Mouse (Mus musculus) kidney, postnatal 0 days (tissue): ENCODE results near the gene Apoa1. TPM values are rescaled to one million over a fixed set of nuclear protein-coding genes. Genes with fewer than 3 reads are reported as not detected.

Source experiments
- ATAC-seq: fragments of 200-750 bp; cut with Nextera tagmentation; replicated peaks from 2 replicates; pipeline ENCODE4 v1.8.0; 2017; ENCODE audit warnings: low read depth, moderate number of reproducible peaks, moderate TSS enrichment, moderate library complexity; ENCODE audit not compliant: low FRiP score
- DNase-seq: peaks from one replicate; pipeline ENCODE4 v3.0.0-alpha.2; 2016; ENCODE audit warnings: low spot score
- H3K27ac ChIP-seq: fragments of 300-500 bp; sonication (generic); 2 replicates; pipeline ENCODE4 v1.5.1; 2014; ENCODE audit warnings: mild to moderate bottlenecking
- H3K27me3 ChIP-seq: fragments of 300-500 bp; sonication (generic); 2 replicates; pipeline ENCODE4 v1.6.1; 2014; ENCODE audit warnings: low read length, mixed read lengths; ENCODE audit not compliant: insufficient read depth
- H3K36me3 ChIP-seq: fragments of 300-500 bp; sonication (generic); 2 replicates; pipeline ENCODE4 v1.6.1; 2014; ENCODE audit warnings: low read length, mixed read lengths; ENCODE audit not compliant: insufficient read depth
- H3K4me1 ChIP-seq: fragments of 300-500 bp; sonication (generic); replicated peaks from 2 replicates; pipeline ENCODE4 v1.6.1; 2014; ENCODE audit warnings: antibody characterized with exemption, low read length, mixed read lengths; ENCODE audit not compliant: insufficient read depth
- H3K4me2 ChIP-seq: fragments of 300-500 bp; sonication (generic); 2 replicates; pipeline ENCODE4 v1.6.1; 2014; ENCODE audit warnings: mild to moderate bottlenecking, low read length, moderate library complexity, mixed read lengths
- H3K4me3 ChIP-seq: fragments of 300-500 bp; sonication (generic); replicated peaks from 2 replicates; pipeline ENCODE4 v1.5.1; 2014; ENCODE audit warnings: low read depth, low read length
- H3K9ac ChIP-seq: fragments of 300-500 bp; sonication (generic); 2 replicates; pipeline ENCODE4 v1.6.1; 2014; ENCODE audit warnings: low read depth, low read length
- H3K9me3 ChIP-seq: fragments of 300-500 bp; sonication (generic); replicated peaks from 2 replicates; pipeline ENCODE4 v1.6.1; 2016; ENCODE audit warnings: low read length, inconsistent platforms, mixed read lengths
- CTCF ChIP-seq: IDR thresholded peaks from 2 replicates; pipeline ENCODE4 v1.5.1; 2016; ENCODE audit warnings: antibody characterized with exemption, low read depth, mild to moderate bottlenecking, moderate library complexity
- WGBS: fragments of 180-500 bp; shearing (Covaris S2); extraction: QIAGEN DNeasy Blood & Tissue Kit; methylation state at CpG from one replicate; pipeline ENCODE4 v1.1.7; 2014; 5-methylcytosine and 5-hydroxymethylcytosine counted together
- polyA plus RNA-seq: library from polyadenylated mRNA; unstranded; fragments of >200 nt; fragmentation: Nextera tagmentation; extraction: Ambion mirVana; gene quantifications from 2 replicates; pipeline ENCODE4 v1.2.1, GENCODE M21; 2015

Apoa1 gene
- polyA plus RNA-seq, 1 experiment from 2014 or later, result 5.5 TPM

DNA sequence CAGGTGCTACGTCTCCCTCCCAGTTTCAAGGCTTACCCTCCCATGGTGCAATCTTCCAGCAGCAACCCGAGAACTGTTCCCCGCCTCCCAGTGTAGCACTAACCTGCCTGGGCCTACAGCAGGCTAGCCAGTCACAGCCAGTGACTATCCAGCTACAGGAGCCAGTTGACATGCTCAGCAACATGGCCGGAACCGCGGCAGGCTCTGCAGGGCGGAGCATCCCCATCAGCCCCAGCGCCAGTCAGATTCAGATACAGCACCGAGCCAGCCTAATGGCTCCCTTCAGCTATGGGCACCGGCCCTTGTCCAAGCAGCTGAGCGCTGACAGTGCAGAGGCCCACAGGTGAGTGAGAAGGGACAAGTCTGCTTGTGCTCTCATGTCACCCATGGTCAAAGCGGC is 17.9 kb upstream of the Apoa1 start:
- H3K27ac ChIP-seq, result no peak overlapping the region
- peaks cover 38% of the 10 kb centered on the region for H3K36me3 ChIP-seq
- WGBS, result 89% methylated on average over 12 of the region's 12 CpGs
- no peak for TF ChIP-seq CTCF
- no peak overlapping the region for H3K4me2 ChIP-seq
- no peaks in the 10 kb centered on the region for H3K9me3 ChIP-seq
- ATAC-seq (no peak), DNase-seq (no peak)
- H3K9ac ChIP-seq, result no peak overlapping the region
- no peaks in the 10 kb centered on the region for H3K4me1 ChIP-seq
- no peaks in the 10 kb centered on the region for H3K27me3 ChIP-seq
- no peak overlapping the region for H3K4me3 ChIP-seq

DNA sequence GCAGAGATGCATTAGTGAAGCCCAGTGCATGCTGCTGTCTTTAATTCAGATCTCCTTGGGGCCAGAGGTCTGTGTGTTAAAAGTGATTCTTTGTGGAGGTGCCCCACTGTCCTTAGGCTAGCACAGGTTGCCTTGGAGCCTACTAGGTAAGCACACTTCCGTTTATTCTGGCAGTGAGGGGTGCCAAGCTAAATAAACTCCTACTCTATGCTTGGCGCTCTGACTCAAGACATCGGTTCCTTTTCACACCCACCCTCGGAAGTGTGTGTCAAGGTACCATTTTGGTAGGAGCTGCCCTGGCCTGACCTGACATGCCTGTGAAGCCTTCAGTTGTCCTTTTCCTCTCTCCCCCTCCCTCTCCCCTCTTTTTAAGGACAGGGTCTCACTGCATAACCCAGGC is 14.1 kb upstream of the Apoa1 start:
- Histone ChIP-seq H3K36me3 (peaks cover 24% of the 10 kb centered on the region), H3K9ac (no peak overlapping the region), H3K27ac (no peak overlapping the region), H3K4me1 (no peaks in the 10 kb centered on the region), H3K4me2 (no peak overlapping the region), H3K4me3 (no peak overlapping the region), H3K9me3 (no peaks in the 10 kb centered on the region), H3K27me3 (no peaks in the 10 kb centered on the region)
- ATAC-seq (no peak), DNase-seq (no peak)
- WGBS, result 65% methylated on average over 4 of the region's 4 CpGs
- TF ChIP-seq CTCF, result no peak

DNA sequence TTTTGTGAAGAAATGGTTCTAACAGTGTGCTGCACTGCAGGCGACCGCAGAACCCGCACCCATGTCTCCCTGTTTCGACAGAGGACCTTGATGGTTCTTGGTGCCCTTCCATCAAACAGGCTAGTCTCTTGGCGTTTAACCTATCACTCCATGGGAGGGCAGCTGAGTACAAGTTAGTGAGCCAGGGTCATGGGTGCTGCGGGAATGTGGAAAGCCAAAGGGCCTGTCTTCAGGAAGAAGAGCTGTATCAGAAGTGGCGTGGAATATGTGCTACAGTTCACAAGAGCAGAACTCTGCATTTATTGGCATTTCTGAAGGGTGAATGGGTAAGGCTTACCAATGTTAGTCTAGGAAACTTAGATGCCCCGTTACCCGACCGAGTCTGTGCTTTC is 13.4 kb upstream of the Apoa1 start:
- TF ChIP-seq CTCF, result no peak
- WGBS, result 93% methylated on average over 10 of the region's 10 CpGs
- H3K4me3 ChIP-seq, result no peak overlapping the region
- no peak overlapping the region for H3K9ac ChIP-seq
- H3K27ac ChIP-seq, result no peak overlapping the region
- no peaks in the 10 kb centered on the region for H3K27me3 ChIP-seq
- no peaks in the 10 kb centered on the region for H3K9me3 ChIP-seq
- ATAC-seq (no peak), DNase-seq (no peak)
- H3K4me1 ChIP-seq, result no peaks in the 10 kb centered on the region
- H3K4me2 ChIP-seq, result no peak overlapping the region
- H3K36me3 ChIP-seq, result peaks cover 30% of the 10 kb centered on the region

DNA sequence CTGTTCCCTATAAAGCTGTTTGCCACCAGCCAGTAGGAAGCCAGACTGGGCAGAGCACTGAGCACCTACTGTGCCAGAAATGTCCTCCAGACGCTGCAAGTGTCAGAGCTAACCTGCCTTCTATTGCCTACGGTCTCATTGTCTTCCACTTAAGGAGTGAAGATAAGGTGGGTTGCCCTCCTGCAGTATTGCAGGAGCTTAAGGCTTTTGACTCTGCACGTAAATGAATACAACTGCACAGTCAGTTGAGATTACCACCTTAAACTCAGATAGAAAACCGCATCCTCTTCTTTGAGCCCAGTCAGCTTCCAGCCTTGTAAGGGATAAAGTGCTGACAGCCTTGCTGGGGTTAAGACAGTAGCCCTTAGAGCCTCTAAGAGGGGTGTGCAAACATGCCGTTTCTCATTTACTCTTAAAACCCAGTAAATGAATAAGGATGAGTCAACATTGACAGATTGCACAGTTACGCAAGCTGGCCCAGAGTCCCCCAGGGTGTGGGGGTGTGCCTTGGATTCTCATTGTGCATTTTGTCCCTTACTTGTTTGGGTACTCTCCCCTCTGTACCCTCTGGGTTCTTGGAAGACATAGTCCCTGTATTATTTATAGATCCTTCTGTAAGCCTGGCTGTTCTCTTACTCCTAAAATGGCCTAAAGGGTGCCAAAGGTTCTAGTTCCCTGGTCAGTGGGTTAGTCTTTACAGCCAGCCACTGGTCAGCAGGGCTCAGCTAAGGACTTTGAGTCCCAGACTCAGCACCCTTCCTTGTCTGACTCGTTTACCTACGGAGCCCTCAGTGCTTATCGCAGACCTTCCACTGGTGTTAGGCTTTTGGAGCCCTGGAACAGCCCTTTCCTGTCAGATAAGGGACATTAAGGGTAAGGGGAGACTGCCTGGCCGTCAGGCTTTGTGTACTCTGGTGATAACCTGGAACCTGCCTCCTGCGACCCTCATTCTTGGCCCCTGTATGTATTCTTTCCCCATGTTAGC is 12.8 kb upstream of the Apoa1 start:
- no peaks in the 10 kb centered on the region for H3K4me1 ChIP-seq
- H3K27ac ChIP-seq, result no peak overlapping the region
- ATAC-seq, result no peak
- H3K9me3 ChIP-seq, result no peaks in the 10 kb centered on the region
- no peak overlapping the region for H3K4me2 ChIP-seq
- H3K27me3 ChIP-seq, result no peaks in the 10 kb centered on the region
- DNase-seq, result no peak
- 78% methylated on average over 11 of the region's 11 CpGs for WGBS
- H3K36me3 ChIP-seq, result peaks cover 34% of the 10 kb centered on the region
- H3K4me3 ChIP-seq, result no peak overlapping the region
- TF ChIP-seq CTCF, result no peak
- no peak overlapping the region for H3K9ac ChIP-seq

DNA sequence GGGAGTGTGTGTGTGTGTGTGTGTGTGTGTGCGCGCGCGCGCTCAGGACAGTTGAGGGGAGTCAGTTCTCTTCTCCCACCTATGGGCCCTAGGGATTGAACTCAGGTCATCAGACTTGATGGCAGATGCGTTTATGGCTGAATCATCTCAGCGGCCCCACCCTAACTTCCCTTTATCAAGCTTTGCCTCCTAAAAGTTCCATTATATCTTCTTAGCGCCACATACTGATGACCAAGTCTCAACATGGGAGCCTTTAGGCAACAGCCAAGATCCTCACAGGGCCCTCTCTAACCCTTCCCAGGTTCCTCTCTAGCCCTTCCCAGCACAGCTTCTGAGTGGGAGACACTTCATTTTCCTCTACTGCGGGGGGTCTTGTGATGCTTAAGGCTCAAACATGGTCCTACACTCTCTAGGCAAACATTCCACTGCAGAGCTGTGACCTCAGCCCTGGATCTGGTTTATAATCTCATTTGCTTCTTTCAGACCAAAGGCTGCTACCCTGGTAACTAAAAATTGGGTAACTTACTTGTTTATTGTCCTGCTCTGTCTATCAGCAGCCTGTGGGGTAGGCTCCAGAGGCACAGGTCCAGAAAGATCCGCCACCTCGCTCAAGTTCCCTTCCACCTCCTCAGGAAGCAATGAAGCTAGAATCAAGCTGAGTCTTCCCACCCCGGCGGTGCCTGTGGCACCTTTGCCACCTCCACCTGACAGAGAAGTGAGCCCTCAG is 11.5 kb upstream of the Apoa1 start:
- H3K36me3 ChIP-seq, result peaks cover 32% of the 10 kb centered on the region
- no peaks in the 10 kb centered on the region for H3K27me3 ChIP-seq
- ATAC-seq (no peak), DNase-seq (no peak)
- no peaks in the 10 kb centered on the region for H3K4me1 ChIP-seq
- H3K9ac ChIP-seq, result no peak overlapping the region
- no peaks in the 10 kb centered on the region for H3K9me3 ChIP-seq
- no peak for TF ChIP-seq CTCF
- H3K4me3 ChIP-seq, result no peak overlapping the region
- no peak overlapping the region for H3K4me2 ChIP-seq
- H3K27ac ChIP-seq, result no peak overlapping the region
- 89% methylated on average over 13 of the region's 13 CpGs for WGBS

DNA sequence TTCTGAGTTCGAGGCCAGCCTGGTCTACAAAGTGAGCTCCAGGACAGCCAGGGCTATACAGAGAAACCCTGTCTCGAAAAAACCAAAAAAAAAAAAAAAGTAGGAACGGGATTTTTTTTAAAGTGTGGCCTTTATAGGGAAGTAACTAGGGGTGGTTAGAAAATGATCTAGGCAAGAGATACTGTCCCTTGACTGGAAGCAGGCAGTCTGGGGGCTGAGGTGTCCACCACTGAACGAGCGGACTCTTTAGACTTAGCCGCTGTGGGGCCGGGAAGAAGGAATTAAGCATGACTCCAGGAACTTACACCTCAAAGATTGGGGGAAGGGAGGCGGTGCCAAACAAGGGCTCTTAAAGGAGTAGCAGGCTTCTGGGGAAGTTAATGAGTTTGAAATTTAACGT is 10.2 kb upstream of the Apoa1 start:
- Histone ChIP-seq H3K27me3 (no peaks in the 10 kb centered on the region), H3K4me1 (no peaks in the 10 kb centered on the region), H3K4me2 (no peak overlapping the region), H3K4me3 (no peak overlapping the region), H3K9me3 (no peaks in the 10 kb centered on the region), H3K27ac (no peak overlapping the region), H3K36me3 (peaks cover 25% of the 10 kb centered on the region), H3K9ac (no peak overlapping the region)
- TF ChIP-seq CTCF, result no peak
- WGBS, result 58% methylated on average over 9 of the region's 9 CpGs
- no peak for ATAC-seq
- DNase-seq, result no peak
